Comparison of ENCODE assay signal across 23 mouse cellular contexts in genomic region chr8:78303579-78303978, GRCm38 (mm10).
DNase-seq lines count a peak whose midpoint lies in the region; ATAC-seq lines count a peak whose summit lies in the region.
"Had no signal": no experiment of that assay in that cellular context is flagged by ENCODE, and none has a peak within 500 bp of the region (broad histone marks: within the 10 kb centered on the region; RNA-seq: fewer than 3 reads in every experiment).

No protein-coding gene starts in this region.

- no peak for ATAC-seq in hindbrain, embryonic 14.5 days (ENCODE audit: low FRiP score)
- ATAC-seq in midbrain, embryonic 11.5 days (ENCODE audit: low FRiP score), result 0 out of 2 replicates have a peak, but pooled peaks have one; percentile 55
- no peak for ATAC-seq in midbrain, embryonic 14.5 days (ENCODE audit: low FRiP score, low TSS enrichment)
- peak; percentile 84 for ATAC-seq in intestine, embryonic 16.5 days
- no peak for ATAC-seq in forebrain, embryonic 14.5 days
- ATAC-seq: activated CD4-positive, CD25-positive, alpha-beta regulatory T cell, adult 4 months; forebrain, postnatal 0 days; inflammation-experienced regulatory T-cells, adult 6 months; Patski had no signal

- no peak for DNase-seq in hindbrain, embryonic 10.5 days (ENCODE audit: low spot score)
- no peak for DNase-seq in hindbrain, embryonic 14.5 days (ENCODE audit: low spot score)
- peak; percentile 84 for DNase-seq in midbrain, embryonic 11.5 days (ENCODE audit: low spot score, missing footprints)
- DNase-seq in midbrain, embryonic 14.5 days, result no peak
- no peak for DNase-seq in forebrain, embryonic 14.5 days (ENCODE audit: low spot score)
- DNase-seq in gastrocnemius, postnatal 14 days, result no peak
- DNase-seq: adrenal gland, postnatal 14 days; cerebellum, adult 11-12 months; cerebellum, adult 9-10 months; cerebellum, postnatal 25 days; forebrain, postnatal 0 days; gastrocnemius, postnatal 25 days; heart, postnatal 10 days; heart, postnatal 4 days had no signal

- no peak overlapping the region for H3K4me2 ChIP-seq in hindbrain, embryonic 14.5 days (replicated peaks)
- no peak overlapping the region for H3K4me2 ChIP-seq in midbrain, embryonic 11.5 days
- no peak overlapping the region for H3K4me2 ChIP-seq in midbrain, embryonic 14.5 days (ENCODE audit: low read length)
- H3K4me2 ChIP-seq in intestine, embryonic 16.5 days (ENCODE audit: low read depth, low read length), result no peak overlapping the region
- H3K4me2 ChIP-seq in forebrain, embryonic 14.5 days (ENCODE audit: low read length), result no peak overlapping the region
- H3K4me2 ChIP-seq: embryonic facial prominence, embryonic 13.5 days; forebrain, embryonic 12.5 days; hindbrain, embryonic 15.5 days had no signal

- intact Hi-C loops in gastrocnemius, postnatal 14 days (cut with DNase I; ENCODE audit: low total_unique reads), result no loop called here

- no peaks in the 10 kb centered on the region for H3K36me3 ChIP-seq in hindbrain, embryonic 10.5 days
- no peaks in the 10 kb centered on the region for H3K36me3 ChIP-seq in hindbrain, embryonic 14.5 days (replicated peaks; ENCODE audit: control insufficient read depth, insufficient read depth)
- H3K36me3 ChIP-seq in midbrain, embryonic 11.5 days (ENCODE audit: control insufficient read depth, insufficient read depth, low read length), result no peaks in the 10 kb centered on the region
- no peaks in the 10 kb centered on the region for H3K36me3 ChIP-seq in midbrain, embryonic 14.5 days (ENCODE audit: control insufficient read depth, insufficient read depth, low read length)
- no peaks in the 10 kb centered on the region for H3K36me3 ChIP-seq in intestine, embryonic 16.5 days (ENCODE audit: control insufficient read depth, insufficient read depth, low read length)
- H3K36me3 ChIP-seq in forebrain, embryonic 14.5 days (ENCODE audit: control insufficient read depth, insufficient read depth, low read length), result no peaks in the 10 kb centered on the region
- H3K36me3 ChIP-seq: embryonic facial prominence, embryonic 13.5 days; forebrain, embryonic 12.5 days; heart, embryonic 10.5 days; hindbrain, embryonic 15.5 days had no signal

- no peak overlapping the region for H3K9ac ChIP-seq in hindbrain, embryonic 14.5 days
- no peak overlapping the region for H3K9ac ChIP-seq in midbrain, embryonic 11.5 days (ENCODE audit: low read length)
- no peak overlapping the region for H3K9ac ChIP-seq in midbrain, embryonic 14.5 days (replicated peaks; ENCODE audit: low read length)
- H3K9ac ChIP-seq in intestine, embryonic 16.5 days (ENCODE audit: low read depth, low read length), result no peak overlapping the region
- H3K9ac ChIP-seq in forebrain, embryonic 14.5 days (ENCODE audit: low read length), result no peak overlapping the region
- H3K9ac ChIP-seq: embryonic facial prominence, embryonic 13.5 days; forebrain, embryonic 12.5 days; forebrain, postnatal 0 days; hindbrain, embryonic 15.5 days had no signal

- WGBS in hindbrain, embryonic 10.5 days, result 17% methylated on average over 7 of the region's 7 CpGs
- 21% methylated on average over 7 of the region's 7 CpGs for WGBS in hindbrain, embryonic 14.5 days
- WGBS in midbrain, embryonic 11.5 days, result 10% methylated on average over 7 of the region's 7 CpGs
- WGBS in midbrain, embryonic 14.5 days, result 18% methylated on average over 7 of the region's 7 CpGs
- 24% methylated on average over 7 of the region's 7 CpGs for WGBS in intestine, embryonic 16.5 days
- WGBS in forebrain, embryonic 14.5 days, result 44% methylated on average over 7 of the region's 7 CpGs

- 0 out of 2 replicates have a peak overlapping the region, but pooled peaks have one; percentile 40 for H3K27ac ChIP-seq in hindbrain, embryonic 10.5 days
- H3K27ac ChIP-seq in hindbrain, embryonic 14.5 days, result no peak overlapping the region
- no peak overlapping the region for H3K27ac ChIP-seq in midbrain, embryonic 11.5 days (ENCODE audit: low read depth, low read length)
- H3K27ac ChIP-seq in midbrain, embryonic 14.5 days (replicated peaks; ENCODE audit: low read depth, low read length), result no peak overlapping the region
- peak overlapping the region; percentile 68 for H3K27ac ChIP-seq in intestine, embryonic 16.5 days (ENCODE audit: low read length)
- no peak overlapping the region for H3K27ac ChIP-seq in forebrain, embryonic 14.5 days (ENCODE audit: low read depth, low read length)
- H3K27ac ChIP-seq: embryonic facial prominence, embryonic 13.5 days; forebrain, embryonic 12.5 days; heart, embryonic 10.5 days; hindbrain, embryonic 15.5 days had no signal

- H3K9me3 ChIP-seq in hindbrain, embryonic 10.5 days, result no peaks in the 10 kb centered on the region
- no peaks in the 10 kb centered on the region for H3K9me3 ChIP-seq in hindbrain, embryonic 14.5 days (ENCODE audit: control insufficient read depth, low read length)
- H3K9me3 ChIP-seq in midbrain, embryonic 11.5 days (ENCODE audit: control insufficient read depth, low read length), result no peaks in the 10 kb centered on the region
- H3K9me3 ChIP-seq in midbrain, embryonic 14.5 days (ENCODE audit: control insufficient read depth, low read length), result no peaks in the 10 kb centered on the region
- H3K9me3 ChIP-seq in intestine, embryonic 16.5 days (ENCODE audit: control insufficient read depth, low read length), result no peaks in the 10 kb centered on the region
- H3K9me3 ChIP-seq in forebrain, embryonic 14.5 days (replicated peaks; ENCODE audit: control insufficient read depth, low read length), result no peaks in the 10 kb centered on the region
- H3K9me3 ChIP-seq: embryonic facial prominence, embryonic 13.5 days; forebrain, embryonic 12.5 days; heart, embryonic 10.5 days; hindbrain, embryonic 15.5 days had no signal

- H3K4me3 ChIP-seq in hindbrain, embryonic 10.5 days, result no peak overlapping the region
- H3K4me3 ChIP-seq in hindbrain, embryonic 14.5 days (replicated peaks; ENCODE audit: low read length), result no peak overlapping the region
- H3K4me3 ChIP-seq in midbrain, embryonic 11.5 days (ENCODE audit: low read depth, low read length), result no peak overlapping the region
- no peak overlapping the region for H3K4me3 ChIP-seq in midbrain, embryonic 14.5 days (replicated peaks; ENCODE audit: low read depth, low read length)
- H3K4me3 ChIP-seq in intestine, embryonic 16.5 days (ENCODE audit: low read length), result no peak overlapping the region
- no peak overlapping the region for H3K4me3 ChIP-seq in forebrain, embryonic 14.5 days (ENCODE audit: low read depth, low read length)
- H3K4me3 ChIP-seq: embryonic facial prominence, embryonic 13.5 days; forebrain, embryonic 12.5 days; heart, embryonic 10.5 days; hindbrain, embryonic 15.5 days had no signal

- H3K27me3 ChIP-seq in hindbrain, embryonic 10.5 days (ENCODE audit: insufficient read depth, poor library complexity, severe bottlenecking), result no peaks in the 10 kb centered on the region
- H3K27me3 ChIP-seq in hindbrain, embryonic 14.5 days (ENCODE audit: control insufficient read depth, insufficient read depth, low read length), result no peaks in the 10 kb centered on the region
- H3K27me3 ChIP-seq in midbrain, embryonic 11.5 days (ENCODE audit: control insufficient read depth, insufficient read depth, low read length), result no peaks in the 10 kb centered on the region
- no peaks in the 10 kb centered on the region for H3K27me3 ChIP-seq in midbrain, embryonic 14.5 days (ENCODE audit: control insufficient read depth, insufficient read depth, low read length)
- no peaks in the 10 kb centered on the region for H3K27me3 ChIP-seq in intestine, embryonic 16.5 days (replicated peaks; ENCODE audit: control insufficient read depth, insufficient read depth, low read length)
- H3K27me3 ChIP-seq in forebrain, embryonic 14.5 days (replicated peaks; ENCODE audit: control insufficient read depth, insufficient read depth, low read length), result no peaks in the 10 kb centered on the region
- H3K27me3 ChIP-seq: CH12.LX; embryonic facial prominence, embryonic 13.5 days; hindbrain, embryonic 15.5 days had no signal

- peaks cover 17% of the 10 kb centered on the region for H3K4me1 ChIP-seq in hindbrain, embryonic 10.5 days (replicated peaks)
- 0 out of 2 replicates have a peak, but pooled peaks cover 4% of the 10 kb centered on the region for H3K4me1 ChIP-seq in hindbrain, embryonic 14.5 days (replicated peaks; ENCODE audit: control insufficient read depth, insufficient read depth, low read length)
- H3K4me1 ChIP-seq in midbrain, embryonic 11.5 days (ENCODE audit: control insufficient read depth, insufficient read depth, low read length), result peaks cover 4% of the 10 kb centered on the region; the same call in 1 of the 2 replicates
- H3K4me1 ChIP-seq in midbrain, embryonic 14.5 days (ENCODE audit: control insufficient read depth, insufficient read depth, low read length), result peaks cover 12% of the 10 kb centered on the region; the same call in 1 of the 2 replicates
- no peaks in the 10 kb centered on the region for H3K4me1 ChIP-seq in intestine, embryonic 16.5 days (ENCODE audit: control insufficient read depth, insufficient read depth, low read length)
- no peaks in the 10 kb centered on the region for H3K4me1 ChIP-seq in forebrain, embryonic 14.5 days (ENCODE audit: control insufficient read depth, insufficient read depth, low read length)
- H3K4me1 ChIP-seq: embryonic facial prominence, embryonic 13.5 days; hindbrain, embryonic 15.5 days had no signal

Comparison
In these comparisons a context has a peak if more than half of its experiments do, and no peak if none do; other contexts are left out.
1. H3K27ac ChIP-seq: peak in hindbrain, embryonic 10.5 days (single experiment) and intestine, embryonic 16.5 days (single experiment); none in hindbrain, embryonic 14.5 days (single experiment), midbrain, embryonic 11.5 days (single experiment), midbrain, embryonic 14.5 days (single experiment) and forebrain, embryonic 14.5 days (single experiment).
2. ATAC-seq: peak in midbrain, embryonic 11.5 days (single experiment) and intestine, embryonic 16.5 days (single experiment); none in hindbrain, embryonic 14.5 days (single experiment), midbrain, embryonic 14.5 days (single experiment) and forebrain, embryonic 14.5 days (single experiment).